Mouse (Mus musculus): ENCODE measurements around the gene Zbtb20. TPM values are rescaled to one million over a fixed set of nuclear protein-coding genes. Genes with fewer than 3 reads are reported as not detected.
A peak's percentile ranks its signal among the peaks of the same experiment; 100 is the strongest.

Gene Zbtb20
- total and polyA plus RNA-seq, 3 experiments: 31.1 to 199 (median 161) TPM

DNA sequence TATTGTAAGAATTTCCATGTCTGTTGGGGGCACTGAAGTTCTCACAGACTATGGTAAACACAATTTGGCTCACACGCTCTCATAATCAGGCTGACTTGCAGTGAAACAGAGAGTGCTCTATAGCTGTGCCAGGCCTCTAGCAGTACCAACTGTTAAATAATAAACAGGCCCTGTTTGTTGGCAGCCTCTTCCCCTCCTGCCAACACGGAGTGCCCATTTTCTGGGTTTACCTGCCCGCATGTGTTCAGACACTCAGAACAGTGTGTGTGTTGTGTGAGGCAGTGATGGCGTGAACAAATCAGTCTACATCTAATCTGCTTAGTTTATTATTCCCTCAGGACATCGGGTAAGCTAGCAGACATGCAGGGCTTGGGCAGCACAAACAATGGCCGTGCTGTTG, 254.9 kb downstream of the Zbtb20 start:
- H3K9ac ChIP-seq (ENCODE audit: low read depth, low read length): no peak overlapping the region
- peaks cover 8% of the 10 kb centered on the region for H3K36me3 ChIP-seq (ENCODE audit: control insufficient read depth, insufficient read depth, low read length)
- TF ChIP-seq EP300 (IDR thresholded peaks at IDR 0.05; ENCODE audit: insufficient read depth, low read depth, low read length): no peak
- TF ChIP-seq CTCF (IDR thresholded peaks at IDR 0.05): no peak
- no peak for TF ChIP-seq POLR2A (IDR thresholded peaks at IDR 0.05; ENCODE audit: insufficient read depth, low read depth, low read length)
- no peaks in the 10 kb centered on the region for H3K79me2 ChIP-seq (replicated peaks; ENCODE audit: control insufficient read depth, insufficient read depth, low read length)
- peaks cover 6% of the 10 kb centered on the region for H3K4me1 ChIP-seq (ENCODE audit: control insufficient read depth, insufficient read depth, low read length)
- DNase-seq: no peak
- H3K4me3 ChIP-seq: no peak overlapping the region
- 53% methylated on average over 6 of the region's 6 CpGs for WGBS
- no peaks in the 10 kb centered on the region for H3K27me3 ChIP-seq (ENCODE audit: control insufficient read depth, insufficient read depth, low read length)
- H3K27ac ChIP-seq: no peak overlapping the region; the same call in 1 of the 2 replicates
- intact Hi-C loops (cut with DNase I): no loop called here

DNA sequence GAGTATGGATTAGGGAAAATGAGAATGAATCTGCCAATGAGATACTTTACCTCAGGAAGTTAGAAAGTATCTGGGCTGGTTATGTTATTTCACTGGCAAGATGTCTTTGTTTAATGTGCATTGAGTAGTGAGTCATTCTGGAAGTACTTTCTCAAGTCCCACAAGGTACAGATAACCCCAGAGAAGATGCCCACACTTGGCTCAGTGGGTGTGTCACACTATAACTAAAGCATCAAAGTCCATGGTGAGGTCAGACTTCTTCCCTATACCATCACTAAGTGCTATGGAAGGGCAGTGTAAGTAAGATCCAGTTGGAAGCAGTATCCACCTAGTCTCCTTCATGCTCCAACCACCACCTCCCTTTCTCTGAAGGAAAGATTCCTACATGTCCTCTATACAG, 255.4 kb downstream of the Zbtb20 start:
- Histone ChIP-seq H3K79me2 (replicated peaks; ENCODE audit: control insufficient read depth, insufficient read depth, low read length) (no peaks in the 10 kb centered on the region), H3K27me3 (ENCODE audit: control insufficient read depth, insufficient read depth, low read length) (no peaks in the 10 kb centered on the region), H3K4me1 (ENCODE audit: control insufficient read depth, insufficient read depth, low read length) (peaks cover 6% of the 10 kb centered on the region), H3K4me3 (no peak overlapping the region), H3K27ac (no peak overlapping the region; the same call in 1 of the 2 replicates), H3K36me3 (ENCODE audit: control insufficient read depth, insufficient read depth, low read length) (peaks cover 8% of the 10 kb centered on the region), H3K9ac (ENCODE audit: low read depth, low read length) (no peak overlapping the region)
- no peak for DNase-seq
- intact Hi-C loops (cut with DNase I): no loop called here
- TF ChIP-seq POLR2A (IDR thresholded peaks at IDR 0.05; ENCODE audit: insufficient read depth, low read depth, low read length): no peak
- TF ChIP-seq CTCF (IDR thresholded peaks at IDR 0.05): no peak
- TF ChIP-seq EP300 (IDR thresholded peaks at IDR 0.05; ENCODE audit: insufficient read depth, low read depth, low read length): no peak

DNA sequence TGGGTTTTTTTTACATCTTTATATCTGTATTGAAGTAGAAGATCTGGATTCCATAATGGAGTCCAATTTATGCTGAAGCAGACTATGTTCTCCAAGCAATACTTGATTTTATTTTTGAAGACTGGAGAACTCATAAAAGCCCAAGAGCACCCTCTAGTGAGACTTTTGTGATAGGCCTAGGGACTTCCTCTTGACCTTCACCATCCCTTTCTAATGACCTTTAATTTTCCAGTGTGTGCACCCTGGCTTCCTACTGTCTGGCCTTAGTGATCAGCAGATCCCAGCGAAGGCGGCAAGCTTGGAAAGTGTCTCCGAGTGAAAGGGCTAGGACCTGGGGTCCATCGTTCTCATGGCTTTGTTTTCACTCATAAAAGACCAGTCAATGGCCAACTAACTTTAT, 292.8 kb downstream of the Zbtb20 start:
- no peak overlapping the region for H3K9ac ChIP-seq (ENCODE audit: low read depth, low read length)
- WGBS: 83% methylated on average over 4 of the region's 4 CpGs
- H3K4me1 ChIP-seq (ENCODE audit: control insufficient read depth, insufficient read depth, low read length): peaks cover 2% of the 10 kb centered on the region; the same call in 1 of the 2 replicates
- H3K27me3 ChIP-seq (ENCODE audit: control insufficient read depth, insufficient read depth, low read length): no peaks in the 10 kb centered on the region
- TF ChIP-seq EP300 (IDR thresholded peaks at IDR 0.05; ENCODE audit: insufficient read depth, low read depth, low read length) (no peak), CTCF (IDR thresholded peaks at IDR 0.05) (peak; percentile 77)
- no peak overlapping the region for H3K27ac ChIP-seq
- no peak overlapping the region for H3K4me3 ChIP-seq
- H3K36me3 ChIP-seq (ENCODE audit: control insufficient read depth, insufficient read depth, low read length): peaks cover 2% of the 10 kb centered on the region; the same call in 1 of the 2 replicates
- DNase-seq: no peak
- H3K79me2 ChIP-seq (replicated peaks; ENCODE audit: control insufficient read depth, insufficient read depth, low read length): no peaks in the 10 kb centered on the region
- intact Hi-C loops (cut with DNase I): loop anchor here (5.0 kb wide), 2 partner anchors 256 to 331 kb away; no protein-coding TSS in a partner anchor

GRCm38 (mm10) chr16:43169273-43169905, 293.7 kb downstream of the Zbtb20 start:
- WGBS: 89% methylated on average over 2 of the region's 2 CpGs
- Histone ChIP-seq H3K4me3 (no peak overlapping the region), H3K79me2 (replicated peaks; ENCODE audit: control insufficient read depth, insufficient read depth, low read length) (no peaks in the 10 kb centered on the region), H3K4me1 (ENCODE audit: control insufficient read depth, insufficient read depth, low read length) (peaks cover 2% of the 10 kb centered on the region; the same call in 1 of the 2 replicates), H3K36me3 (ENCODE audit: control insufficient read depth, insufficient read depth, low read length) (peaks cover 2% of the 10 kb centered on the region; the same call in 1 of the 2 replicates), H3K27me3 (ENCODE audit: control insufficient read depth, insufficient read depth, low read length) (no peaks in the 10 kb centered on the region), H3K9ac (ENCODE audit: low read depth, low read length) (no peak overlapping the region), H3K27ac (no peak overlapping the region)
- intact Hi-C loops (cut with DNase I): loop anchor here (5.0 kb wide), 2 partner anchors 257 to 332 kb away; no protein-coding TSS in a partner anchor
- DNase-seq: no peak
- no peak for TF ChIP-seq CTCF (IDR thresholded peaks at IDR 0.05)
- no peak for TF ChIP-seq EP300 (IDR thresholded peaks at IDR 0.05; ENCODE audit: insufficient read depth, low read depth, low read length)
- no peak for TF ChIP-seq POLR2A (IDR thresholded peaks at IDR 0.05; ENCODE audit: insufficient read depth, low read depth, low read length)

DNA sequence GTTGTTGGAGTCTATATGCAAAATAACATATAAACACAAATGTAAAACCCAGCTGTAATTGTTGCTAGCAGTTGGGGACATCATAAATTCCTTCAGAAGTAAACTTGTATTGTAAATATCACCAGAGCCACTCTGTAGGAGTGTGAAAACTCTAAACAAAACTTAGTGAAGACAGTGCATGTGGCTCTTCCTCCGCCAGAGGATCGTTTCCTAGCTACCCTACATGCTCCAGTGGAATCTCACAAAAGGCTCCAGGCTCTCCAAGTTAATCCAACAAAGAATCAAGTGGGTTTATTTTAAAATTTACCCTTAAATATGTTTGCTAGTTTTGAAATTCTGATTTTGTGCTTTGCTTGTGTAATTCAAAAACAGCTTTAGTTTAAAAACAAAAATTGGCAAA, 296.5 kb downstream of the Zbtb20 start:
- Histone ChIP-seq H3K9ac (ENCODE audit: low read depth, low read length) (no peak overlapping the region), H3K79me2 (replicated peaks; ENCODE audit: control insufficient read depth, insufficient read depth, low read length) (0 out of 2 replicates have a peak, but pooled peaks cover 3% of the 10 kb centered on the region), H3K36me3 (ENCODE audit: control insufficient read depth, insufficient read depth, low read length) (peaks cover 2% of the 10 kb centered on the region; the same call in 1 of the 2 replicates), H3K4me1 (ENCODE audit: control insufficient read depth, insufficient read depth, low read length) (peaks cover 2% of the 10 kb centered on the region; the same call in 1 of the 2 replicates), H3K4me3 (no peak overlapping the region), H3K27ac (no peak overlapping the region), H3K27me3 (ENCODE audit: control insufficient read depth, insufficient read depth, low read length) (no peaks in the 10 kb centered on the region)
- WGBS: 84% methylated on average over 2 of the region's 2 CpGs
- TF ChIP-seq POLR2A (IDR thresholded peaks at IDR 0.05; ENCODE audit: insufficient read depth, low read depth, low read length) (no peak), CTCF (IDR thresholded peaks at IDR 0.05) (no peak), EP300 (IDR thresholded peaks at IDR 0.05; ENCODE audit: insufficient read depth, low read depth, low read length) (no peak)
- intact Hi-C loops (cut with DNase I): no loop called here
- DNase-seq: no peak

DNA sequence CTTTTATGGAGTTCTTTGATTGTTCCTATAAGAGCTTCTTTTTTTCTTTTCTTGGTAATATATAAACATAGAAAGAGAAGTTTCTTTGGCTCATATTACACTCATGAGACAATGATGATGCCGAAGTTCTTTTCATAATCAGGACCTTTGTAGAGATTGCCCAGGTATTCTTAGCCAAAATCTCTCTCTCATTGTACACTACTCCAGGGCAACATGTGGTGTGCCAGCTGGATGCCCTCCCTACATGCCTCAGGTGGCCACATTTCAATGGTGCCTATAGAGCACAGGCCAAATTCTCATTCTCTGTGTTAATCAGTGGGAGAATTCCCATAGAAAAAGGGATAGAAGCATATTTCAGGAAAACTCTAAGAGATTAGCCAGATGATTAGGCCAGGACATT, 297.2 kb downstream of the Zbtb20 start:
- Histone ChIP-seq H3K27me3 (ENCODE audit: control insufficient read depth, insufficient read depth, low read length) (no peaks in the 10 kb centered on the region), H3K27ac (no peak overlapping the region), H3K36me3 (ENCODE audit: control insufficient read depth, insufficient read depth, low read length) (peaks cover 2% of the 10 kb centered on the region; the same call in 1 of the 2 replicates), H3K4me3 (no peak overlapping the region), H3K79me2 (replicated peaks; ENCODE audit: control insufficient read depth, insufficient read depth, low read length) (0 out of 2 replicates have a peak, but pooled peaks cover 3% of the 10 kb centered on the region), H3K4me1 (ENCODE audit: control insufficient read depth, insufficient read depth, low read length) (peaks cover 2% of the 10 kb centered on the region; the same call in 1 of the 2 replicates), H3K9ac (ENCODE audit: low read depth, low read length) (no peak overlapping the region)
- DNase-seq: no peak
- 69% methylated on average over 1 of the region's 1 CpGs for WGBS
- TF ChIP-seq POLR2A (IDR thresholded peaks at IDR 0.05; ENCODE audit: insufficient read depth, low read depth, low read length) (no peak), CTCF (IDR thresholded peaks at IDR 0.05) (no peak), EP300 (IDR thresholded peaks at IDR 0.05; ENCODE audit: insufficient read depth, low read depth, low read length) (no peak)
- intact Hi-C loops (cut with DNase I): no loop called here

All from heart, adult 2 months (tissue).